Mouse (Mus musculus) forebrain, embryonic 12.5 days (tissue): ENCODE measurements at regions not wholly inside any gene's neighbourhood (a gene's known extent, or its start where the extent isn't known, plus 50 kb on each side); places are given as distances from the start of the nearest gene placed in this dataset.

ENCODE experiments used
- ATAC-seq: fragments of 200-750 bp; cut with Nextera tagmentation; 2 replicates; pipeline ENCODE4 v1.8.0; 2017; ENCODE audit warnings: moderate TSS enrichment; ENCODE audit not compliant: low FRiP score
- H3K27ac ChIP-seq: fragments of 300-500 bp; sonication (generic); 2 replicates; pipeline ENCODE4 v1.5.1; 2016; ENCODE audit warnings: mild to moderate bottlenecking
- H3K27me3 ChIP-seq: fragments of 300-500 bp; sonication (generic); 2 replicates; pipeline ENCODE4 v1.6.1; 2016; ENCODE audit warnings: mild to moderate bottlenecking
- H3K36me3 ChIP-seq: fragments of 300-500 bp; sonication (generic); replicated peaks from 2 replicates; pipeline ENCODE4 v1.6.1; 2016; ENCODE audit warnings: mild to moderate bottlenecking
- H3K4me1 ChIP-seq: fragments of 300-500 bp; sonication (generic); 2 replicates; pipeline ENCODE4 v1.6.1; 2016
- H3K4me2 ChIP-seq: fragments of 300-500 bp; sonication (generic); 2 replicates; pipeline ENCODE4 v1.6.1; 2016; ENCODE audit warnings: mild to moderate bottlenecking, moderate library complexity
- H3K4me3 ChIP-seq: fragments of 300-500 bp; sonication (generic); replicated peaks from 2 replicates; pipeline ENCODE4 v1.5.1; 2016; ENCODE audit warnings: mild to moderate bottlenecking
- H3K9ac ChIP-seq: fragments of 300-500 bp; sonication (generic); 2 replicates; pipeline ENCODE4 v1.6.1; 2016; ENCODE audit warnings: mild to moderate bottlenecking
- H3K9me3 ChIP-seq: fragments of 300-500 bp; sonication (generic); 2 replicates; pipeline ENCODE4 v1.6.1; 2016
- WGBS: fragments of 180-500 bp; shearing (Covaris S2); methylation state at CpG from one replicate; pipeline ENCODE4 v1.1.7; 2016; 5-methylcytosine and 5-hydroxymethylcytosine counted together

GRCm38 (mm10) chr1:149672117-149672516 lies 289.0 kb downstream of the Pla2g4a start:
- H3K27ac ChIP-seq, result no peak overlapping the region
- no peak overlapping the region for H3K9ac ChIP-seq
- no peaks in the 10 kb centered on the region for H3K36me3 ChIP-seq
- ATAC-seq, result no peak
- no peaks in the 10 kb centered on the region for H3K9me3 ChIP-seq
- no peak overlapping the region for H3K4me3 ChIP-seq
- WGBS, result 84% methylated on average over 2 of the region's 2 CpGs
- no peaks in the 10 kb centered on the region for H3K27me3 ChIP-seq
- no peaks in the 10 kb centered on the region for H3K4me1 ChIP-seq
- H3K4me2 ChIP-seq, result no peak overlapping the region

DNA sequence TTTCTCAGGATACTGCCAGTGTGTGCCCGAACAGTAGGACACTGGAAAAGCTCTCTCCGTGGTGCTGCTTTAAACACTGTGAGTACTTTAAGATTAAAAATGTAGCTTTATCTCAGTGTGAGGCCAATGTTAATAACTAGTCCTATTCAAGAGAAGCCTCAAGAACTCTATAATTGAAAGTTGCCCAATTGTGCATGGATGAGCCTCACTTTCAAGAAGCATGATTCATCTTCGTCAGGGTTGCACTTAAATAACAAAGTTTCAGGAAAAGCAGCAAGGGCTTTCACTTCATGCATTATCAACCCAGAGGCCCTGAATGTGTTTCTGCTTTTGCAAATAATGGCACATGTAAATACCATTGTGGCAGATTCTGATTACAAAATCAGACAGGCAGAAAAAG lies 290.0 kb downstream of the Pla2g4a start:
- no peak overlapping the region for H3K4me3 ChIP-seq
- H3K27me3 ChIP-seq, result no peaks in the 10 kb centered on the region
- H3K9me3 ChIP-seq, result no peaks in the 10 kb centered on the region
- no peaks in the 10 kb centered on the region for H3K36me3 ChIP-seq
- no peak overlapping the region for H3K4me2 ChIP-seq
- no peak overlapping the region for H3K27ac ChIP-seq
- H3K4me1 ChIP-seq, result no peaks in the 10 kb centered on the region
- no peak overlapping the region for H3K9ac ChIP-seq
- ATAC-seq, result no peak
- WGBS, result 42% methylated on average over 3 of the region's 3 CpGs
